Mouse (Mus musculus): ENCODE data around the gene Abcd3. TPM values are rescaled to one million over a fixed set of nuclear protein-coding genes. Genes with fewer than 3 reads are reported as not detected.

Abcd3 gene
- polyA plus RNA-seq (2012; rRNA removed; ENCODE audit: low replicate concordance): 10.5 and 11.7 TPM in 2 replicates

GRCm38 (mm10) chr3:121814877-121815548, at the start of gene Abcd3:
Abcd3 (minus strand) TSS chr3:121815302.

GRCm38 (mm10) chr3:121722971-121723844, 91.9 kb downstream of the Abcd3 start, which contains the start of gene F3:
F3 (plus strand) TSS chr3:121723537.

Other genes with a start within 250 kb of the Abcd3 start
- gene 4930432M17Rik, start 144.5 kb downstream of the Abcd3 start, polyA plus RNA-seq (2012; rRNA removed; ENCODE audit: low replicate concordance): not detected in 2 replicates
- gene F3, start 91.8 kb downstream of the Abcd3 start, polyA plus RNA-seq (2012; rRNA removed; ENCODE audit: low replicate concordance): 34.0 and 95.7 TPM in 2 replicates
- 66.5 and 97.9 TPM in 2 replicates for gene Arhgap29, start 137.2 kb upstream of the Abcd3 start, polyA plus RNA-seq (2012; rRNA removed; ENCODE audit: low replicate concordance)
- gene Abca4, start 229.1 kb upstream of the Abcd3 start, polyA plus RNA-seq (2012; rRNA removed; ENCODE audit: low replicate concordance): 2.1 and 3.1 TPM in 2 replicates

Measured in subcutaneous adipose tissue, adult 2 months (tissue).